Comparison of ENCODE assay signal across 28 mouse cellular contexts in the genomic region with DNA sequence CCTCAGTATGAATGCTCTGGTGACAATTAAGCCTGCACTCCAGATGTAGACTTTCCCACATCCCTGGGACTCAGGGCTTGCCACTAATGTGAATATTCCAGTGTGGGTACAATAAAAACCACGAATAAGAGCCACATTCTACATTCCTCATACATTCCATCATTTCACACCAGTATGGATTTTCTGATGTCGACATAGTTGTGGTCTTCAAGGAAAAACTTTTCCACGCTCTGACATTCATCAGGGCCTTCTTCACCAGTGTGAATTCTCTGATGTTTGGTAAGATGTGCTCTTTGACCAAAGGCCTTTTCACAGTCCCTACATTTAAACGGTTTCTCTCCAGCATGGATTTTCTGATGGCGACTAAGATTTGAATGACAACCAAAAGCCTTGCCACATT. TPM values are rescaled to one million over a fixed set of nuclear protein-coding genes. Genes with fewer than 3 reads are reported as not detected.
DNase-seq lines count a peak whose midpoint lies in the region; ATAC-seq and TF ChIP-seq lines count a peak whose summit lies in the region.
"Had no signal": no experiment of that assay in that cellular context is flagged by ENCODE, and none has a peak within 500 bp of the region (broad histone marks: within the 10 kb centered on the region; RNA-seq: fewer than 3 reads in every experiment).

No protein-coding gene starts in this region.

- no peak overlapping the region for H3K4me3 ChIP-seq in embryonic facial prominence, embryonic 14.5 days (ENCODE audit: low read depth, low read length)
- no peak overlapping the region for H3K4me3 ChIP-seq in embryonic facial prominence, embryonic 10.5 days
- H3K4me3 ChIP-seq in intestine, embryonic 15.5 days (replicated peaks), result no peak overlapping the region
- H3K4me3 ChIP-seq: gastrocnemius, adult 2 months; heart, embryonic 12.5 days; heart, embryonic 15.5 days; hindbrain, embryonic 10.5 days; hindbrain, embryonic 13.5 days had no signal

- no peak for TF ChIP-seq CTCF in Patski (IDR thresholded peaks at IDR 0.05)

- CTCF ChIA-PET in Patski (lab: Charles Lee), result interaction anchor here (1.5 kb wide), 1 partner anchor 63 kb away, joined by 3 read pairs; no protein-coding TSS in a partner anchor

- H3K9me3 ChIP-seq in embryonic facial prominence, embryonic 14.5 days (ENCODE audit: control insufficient read depth, low read length), result no peaks in the 10 kb centered on the region
- H3K9me3 ChIP-seq in embryonic facial prominence, embryonic 10.5 days, result no peaks in the 10 kb centered on the region
- no peaks in the 10 kb centered on the region for H3K9me3 ChIP-seq in intestine, embryonic 15.5 days
- H3K9me3 ChIP-seq: heart, embryonic 12.5 days; heart, embryonic 15.5 days; hindbrain, embryonic 10.5 days; hindbrain, embryonic 13.5 days had no signal

- H3K27ac ChIP-seq in embryonic facial prominence, embryonic 14.5 days (replicated peaks; ENCODE audit: low read depth, low read length), result peak overlapping the region; percentile 33; the same call in 1 of the 2 replicates
- no peak overlapping the region for H3K27ac ChIP-seq in embryonic facial prominence, embryonic 10.5 days (replicated peaks)
- no peak overlapping the region for H3K27ac ChIP-seq in intestine, embryonic 15.5 days
- H3K27ac ChIP-seq: gastrocnemius, adult 2 months; heart, embryonic 15.5 days; hindbrain, embryonic 10.5 days; hindbrain, embryonic 13.5 days had no signal

- 75% methylated on average over 5 of the region's 5 CpGs for WGBS in embryonic facial prominence, embryonic 14.5 days
- 91% methylated on average over 5 of the region's 5 CpGs for WGBS in embryonic facial prominence, embryonic 10.5 days
- 91% methylated on average over 5 of the region's 5 CpGs for WGBS in intestine, embryonic 15.5 days

- DNase-seq in embryonic facial prominence, embryonic 14.5 days (ENCODE audit: low spot score), result peak; percentile 39
- DNase-seq in embryonic facial prominence, embryonic 10.5 days (ENCODE audit: low spot score), result no peak
- DNase-seq in Patski (ENCODE audit: low read depth, low spot score), result peak; percentile 25
- peak; percentile 42 for DNase-seq in fibroblast of lung, adult 2 months (ENCODE audit: low read depth)
- no peak for DNase-seq in layer of hippocampus, adult 11-12 months (ENCODE audit: low spot score)
- DNase-seq: adrenal gland, adult 2 months; adrenal gland, postnatal 14 days; cerebellum, adult 11 months; cerebellum, adult 8-10 months; cerebellum, postnatal 10 days; cerebellum, postnatal 36 days; embryo, embryonic 11 days; forebrain, postnatal 0 days; gastrocnemius, adult 2 months; gastrocnemius, postnatal 14 days; heart, adult 18-20 months; heart, postnatal 10 days; heart, postnatal 36 days; kidney, adult 18-20 months had no signal

- no peak overlapping the region for H3K4me2 ChIP-seq in embryonic facial prominence, embryonic 14.5 days (ENCODE audit: low read depth, low read length)
- no peak overlapping the region for H3K4me2 ChIP-seq in intestine, embryonic 15.5 days (replicated peaks)
- H3K4me2 ChIP-seq: heart, embryonic 12.5 days; heart, embryonic 15.5 days; hindbrain, embryonic 13.5 days had no signal

- H3K9ac ChIP-seq in embryonic facial prominence, embryonic 14.5 days (ENCODE audit: low read depth, low read length), result no peak overlapping the region
- H3K9ac ChIP-seq in intestine, embryonic 15.5 days, result no peak overlapping the region
- H3K9ac ChIP-seq: forebrain, postnatal 0 days; heart, embryonic 12.5 days; heart, embryonic 15.5 days; hindbrain, embryonic 13.5 days had no signal

- no peak for ATAC-seq in embryonic facial prominence, embryonic 14.5 days (ENCODE audit: low read depth)
- ATAC-seq in Patski, result no peak
- no peak for ATAC-seq in intestine, embryonic 15.5 days
- ATAC-seq: CD4-positive, CD25-positive, alpha-beta regulatory T cell, adult 4 months; forebrain, embryonic 14.5 days; forebrain, postnatal 0 days; hindbrain, embryonic 16.5 days; intestine, embryonic 16.5 days had no signal

- in situ Hi-C loops in Patski (cut with MboI; ENCODE audit: low pct_unique_long_range_greater_than_20kb), result no loop called here

- POLR2A ChIA-PET in Patski (lab: Charles Lee), result no interaction called here

- no peaks in the 10 kb centered on the region for H3K27me3 ChIP-seq in embryonic facial prominence, embryonic 14.5 days (replicated peaks; ENCODE audit: control insufficient read depth, insufficient read depth, low read length)
- no peaks in the 10 kb centered on the region for H3K27me3 ChIP-seq in embryonic facial prominence, embryonic 10.5 days (replicated peaks; ENCODE audit: low read depth, poor library complexity, severe bottlenecking)
- no peaks in the 10 kb centered on the region for H3K27me3 ChIP-seq in Patski
- no peaks in the 10 kb centered on the region for H3K27me3 ChIP-seq in intestine, embryonic 15.5 days (replicated peaks)
- H3K27me3 ChIP-seq: heart, embryonic 12.5 days; heart, embryonic 15.5 days; hindbrain, embryonic 13.5 days had no signal

- peaks cover 36% of the 10 kb centered on the region for H3K36me3 ChIP-seq in embryonic facial prominence, embryonic 14.5 days (ENCODE audit: control insufficient read depth, insufficient read depth, low read length)
- peaks cover 66% of the 10 kb centered on the region for H3K36me3 ChIP-seq in embryonic facial prominence, embryonic 10.5 days (replicated peaks)
- 0 out of 2 replicates have a peak, but pooled peaks cover 3% of the 10 kb centered on the region for H3K36me3 ChIP-seq in intestine, embryonic 15.5 days

- no peaks in the 10 kb centered on the region for H3K4me1 ChIP-seq in embryonic facial prominence, embryonic 14.5 days (ENCODE audit: control insufficient read depth, insufficient read depth, low read length)
- H3K4me1 ChIP-seq in embryonic facial prominence, embryonic 10.5 days, result no peaks in the 10 kb centered on the region
- H3K4me1 ChIP-seq in intestine, embryonic 15.5 days (replicated peaks), result no peaks in the 10 kb centered on the region
- H3K4me1 ChIP-seq: heart, embryonic 12.5 days; heart, embryonic 15.5 days; hindbrain, embryonic 10.5 days; hindbrain, embryonic 13.5 days had no signal

RNA-seq across cellular contexts. Expression of a gene that starts 8.9 kb away (rescaled TPM):
- polyA plus RNA-seq in embryonic facial prominence, embryonic 14.5 days (2014; fragmentation: Nextera tagmentation; extraction: Ambion mirVana), result 3.6 and 4.4 TPM in 2 replicates
- 10.1 and 10.7 TPM in 2 replicates for polyA plus RNA-seq in embryonic facial prominence, embryonic 10.5 days (2016; fragmentation: Nextera tagmentation; extraction: Ambion mirVana)
- 6.1 TPM for polyA plus RNA-seq in Patski (2021)
- 3.3 and 4.0 TPM in 2 replicates for polyA plus RNA-seq in intestine, embryonic 15.5 days (2015; fragmentation: Nextera tagmentation; extraction: Ambion mirVana)

RNA-seq across cellular contexts. Expression of a gene that starts 15.2 kb away (rescaled TPM):
- 6.4 and 7.1 TPM in 2 replicates for polyA plus RNA-seq in embryonic facial prominence, embryonic 14.5 days (2014; fragmentation: Nextera tagmentation; extraction: Ambion mirVana)
- 8.1 and 8.6 TPM in 2 replicates for polyA plus RNA-seq in embryonic facial prominence, embryonic 10.5 days (2016; fragmentation: Nextera tagmentation; extraction: Ambion mirVana)
- 5.3 TPM for polyA plus RNA-seq in Patski (2021)
- 4.6 and 5.5 TPM in 2 replicates for polyA plus RNA-seq in intestine, embryonic 15.5 days (2015; fragmentation: Nextera tagmentation; extraction: Ambion mirVana)

RNA-seq across cellular contexts. Expression of a gene that starts 28.7 kb away (rescaled TPM):
- polyA plus RNA-seq in embryonic facial prominence, embryonic 14.5 days (2014; fragmentation: Nextera tagmentation; extraction: Ambion mirVana), result 12.8 and 14.5 TPM in 2 replicates
- polyA plus RNA-seq in embryonic facial prominence, embryonic 10.5 days (2016; fragmentation: Nextera tagmentation; extraction: Ambion mirVana), result 15.9 and 16.4 TPM in 2 replicates
- polyA plus RNA-seq in Patski (2021), result 12.8 TPM
- 9.9 and 10.0 TPM in 2 replicates for polyA plus RNA-seq in intestine, embryonic 15.5 days (2015; fragmentation: Nextera tagmentation; extraction: Ambion mirVana)

Comparison
In these comparisons a context has a peak if more than half of its experiments do, and no peak if none do; other contexts are left out.
1. DNase-seq: peak in embryonic facial prominence, embryonic 14.5 days (single experiment), Patski (single experiment) and fibroblast of lung, adult 2 months (single experiment); none in embryonic facial prominence, embryonic 10.5 days (single experiment) and layer of hippocampus, adult 11-12 months (single experiment).